Mouse (Mus musculus) right cerebral cortex, postnatal 14 days (tissue): ENCODE data around the gene Ccnq.
"Not testable (repeated sequence)": the region's sequence is repeated elsewhere in the genome, so short reads cannot be mapped to it uniquely, and the experiment has no call there.

Experiments used
- DNase-seq: peaks from one replicate; pipeline ENCODE4 v3.0.0; 2022

Ccnq gene

DNA sequence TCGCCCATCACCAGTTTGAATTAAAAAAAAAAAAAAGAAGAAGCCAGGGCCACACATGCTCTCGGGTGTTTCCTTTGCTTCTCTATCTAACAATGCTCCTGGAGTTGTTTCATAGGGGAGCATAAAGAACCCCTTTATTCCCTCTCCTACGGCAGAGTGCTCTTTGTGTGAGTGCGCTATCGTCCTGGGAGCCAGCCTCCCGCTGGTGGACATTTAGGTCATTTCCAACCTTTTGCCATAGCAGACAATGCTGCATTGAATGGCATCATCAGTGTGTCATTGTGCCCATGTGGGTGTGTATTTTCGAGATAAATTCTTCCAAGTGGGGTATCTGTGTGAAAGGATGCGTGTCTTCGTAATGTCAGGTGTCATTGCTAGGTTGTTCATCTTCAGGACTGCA is 9.6 kb upstream of the Ccnq start:
- no peak for DNase-seq

DNA sequence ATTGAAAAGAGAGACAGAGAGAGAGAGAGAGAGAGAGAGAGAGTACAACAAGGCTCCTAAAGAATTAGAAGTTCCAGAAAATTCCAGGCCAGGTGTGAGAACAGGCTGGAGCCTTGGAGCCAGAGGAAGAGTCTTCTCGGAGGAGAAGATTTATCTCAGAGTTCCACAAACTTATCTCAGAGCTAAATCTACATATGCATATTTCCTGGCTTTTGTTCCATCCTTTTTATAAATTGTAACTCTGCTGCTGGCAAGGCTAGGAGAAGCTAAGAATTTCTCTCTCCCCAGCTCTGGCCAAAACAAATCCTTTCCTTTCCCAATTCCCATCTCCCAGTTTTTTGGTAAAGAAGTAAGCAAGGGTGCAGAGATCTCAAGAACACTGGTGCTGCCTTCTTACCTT is 3.8 kb upstream of the Ccnq start:
- no peak for DNase-seq

DNA sequence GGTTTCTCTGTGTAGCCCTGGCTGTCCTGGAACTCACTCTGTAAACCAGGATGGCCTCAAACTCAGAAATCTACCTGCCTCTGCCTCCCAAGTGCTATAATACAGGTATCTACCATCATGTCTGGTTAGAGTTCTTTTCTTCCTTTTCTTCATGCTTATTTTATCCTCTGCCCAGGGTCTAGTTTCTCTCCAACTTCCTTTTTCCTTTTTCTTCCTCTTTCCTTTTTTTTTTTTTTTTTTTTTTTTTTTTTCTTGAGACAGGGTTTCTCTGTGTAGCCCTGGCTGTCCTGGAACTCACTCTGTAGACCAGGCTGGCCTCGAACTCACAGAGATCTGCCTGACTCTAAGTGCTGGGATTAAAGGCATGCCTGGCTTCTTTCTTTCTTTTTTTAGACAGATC is 2.6 kb upstream of the Ccnq start:
- not testable (repeated sequence) for DNase-seq

DNA sequence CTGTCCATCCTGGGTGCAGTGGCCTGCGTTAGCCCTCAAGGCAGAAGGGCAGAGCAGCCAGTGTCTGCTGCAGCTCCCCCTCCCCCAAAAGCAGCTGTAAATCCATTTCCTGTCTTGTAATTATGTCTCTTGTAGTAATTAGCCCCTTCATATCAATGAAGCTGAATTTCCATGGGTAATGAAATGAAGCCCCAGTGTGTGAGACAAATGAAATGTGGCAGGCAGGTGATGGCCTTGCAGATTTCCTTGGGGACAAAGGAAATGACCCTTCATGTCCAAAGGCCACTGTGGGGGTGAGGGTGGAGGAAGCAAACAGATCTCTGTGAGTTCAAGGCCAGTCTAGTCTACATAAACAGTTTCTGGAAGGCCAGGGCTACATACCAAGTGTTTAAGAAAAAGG is 1.7 kb upstream of the Ccnq start:
- DNase-seq: no peak

DNA sequence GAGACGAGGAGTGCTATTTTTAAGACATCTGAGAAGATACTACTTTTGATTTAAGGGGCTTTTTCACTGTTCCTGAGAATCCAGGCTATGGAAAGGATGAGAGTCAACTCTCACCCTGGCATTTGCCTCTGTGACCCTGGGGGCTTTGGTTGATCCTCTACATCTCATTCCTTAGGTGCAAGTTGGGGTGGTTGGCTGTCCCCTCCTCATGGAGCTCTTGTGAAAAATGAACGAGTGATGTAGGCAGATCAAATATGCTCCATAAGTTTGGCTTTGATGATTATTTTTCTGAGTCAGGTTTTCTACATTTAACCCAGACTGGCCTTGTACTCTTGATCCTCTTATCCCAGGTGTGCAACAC is 294 bp upstream of the Ccnq start:
- no peak for DNase-seq

DNA sequence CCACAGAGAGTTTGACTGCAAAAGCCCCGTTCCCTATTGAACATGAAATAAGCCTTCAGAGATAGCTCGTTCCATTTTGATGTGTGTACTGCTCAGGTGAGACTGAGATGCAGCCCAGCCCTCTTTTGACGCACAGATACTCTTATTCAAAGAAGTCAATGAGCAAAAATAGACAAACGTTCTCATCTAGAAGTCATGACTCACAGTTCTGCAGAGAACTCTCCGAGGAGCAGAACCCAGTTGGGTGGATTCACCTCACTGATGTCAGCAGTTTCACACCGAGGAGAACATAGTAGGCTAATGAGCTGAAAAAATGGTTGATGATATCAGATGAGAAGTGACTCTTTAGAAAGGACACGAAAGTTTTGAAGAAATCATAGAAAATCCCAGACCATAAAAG is 5.3 kb downstream of the Ccnq start:
- DNase-seq: no peak

DNA sequence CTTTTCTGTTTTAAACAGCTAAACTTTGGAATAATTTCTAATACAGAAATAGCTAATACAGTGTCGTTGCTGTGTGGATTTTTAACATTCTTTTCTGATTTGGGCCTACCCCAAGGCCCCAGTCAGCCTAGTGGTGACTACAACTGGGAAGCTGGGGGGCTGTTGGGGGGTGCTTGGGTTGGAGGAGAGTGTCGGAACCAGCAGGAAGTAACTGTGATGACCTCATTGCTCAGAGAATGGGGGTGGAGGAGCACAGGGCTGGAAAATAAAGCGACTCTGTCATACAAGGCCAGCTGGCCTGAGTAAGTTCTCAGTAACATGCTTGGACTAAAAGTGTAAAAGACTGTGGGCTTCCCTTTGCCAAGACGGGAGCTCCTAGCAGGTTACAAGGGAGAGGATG is 6.1 kb downstream of the Ccnq start:
- no peak for DNase-seq

DNA sequence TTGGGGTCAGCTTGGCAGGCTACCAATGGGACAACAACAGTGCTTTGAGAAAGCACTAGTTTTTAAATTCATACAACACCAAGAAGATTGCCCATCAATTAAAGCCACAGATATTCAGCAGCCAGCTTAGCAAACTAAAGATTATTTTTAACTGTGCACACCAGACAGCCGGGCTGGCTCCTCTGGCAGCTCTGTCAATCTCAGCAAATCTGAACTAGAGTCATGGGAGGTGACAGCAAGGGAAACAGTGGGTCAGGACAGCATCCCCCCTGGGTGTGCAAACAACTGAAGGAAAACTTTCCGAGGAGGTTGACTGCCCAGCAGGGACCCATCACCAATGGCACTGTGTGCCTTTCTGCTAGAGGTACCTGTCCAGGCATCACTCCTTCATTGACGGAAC is 9.1 kb downstream of the Ccnq start:
- no peak for DNase-seq

DNA sequence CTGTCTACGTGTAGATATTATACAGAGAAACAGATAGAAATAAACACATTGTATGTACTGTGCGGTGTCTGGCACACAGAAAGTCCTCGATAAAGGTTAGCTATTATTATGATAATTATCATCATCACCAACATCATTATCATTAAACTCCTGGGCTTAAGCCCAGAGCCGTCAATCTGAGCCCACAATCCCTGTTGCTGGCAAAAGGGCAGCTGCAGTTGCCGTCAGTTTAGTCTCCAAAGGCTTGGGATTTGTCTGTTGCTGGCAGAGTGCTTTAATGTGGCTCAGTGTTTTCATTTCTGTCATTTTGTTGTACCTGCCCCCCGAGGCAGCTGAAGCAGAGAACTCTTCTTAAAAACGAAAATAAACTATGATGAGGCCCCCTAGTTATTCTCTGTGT is 9.6 kb downstream of the Ccnq start:
- DNase-seq: no peak

DNA sequence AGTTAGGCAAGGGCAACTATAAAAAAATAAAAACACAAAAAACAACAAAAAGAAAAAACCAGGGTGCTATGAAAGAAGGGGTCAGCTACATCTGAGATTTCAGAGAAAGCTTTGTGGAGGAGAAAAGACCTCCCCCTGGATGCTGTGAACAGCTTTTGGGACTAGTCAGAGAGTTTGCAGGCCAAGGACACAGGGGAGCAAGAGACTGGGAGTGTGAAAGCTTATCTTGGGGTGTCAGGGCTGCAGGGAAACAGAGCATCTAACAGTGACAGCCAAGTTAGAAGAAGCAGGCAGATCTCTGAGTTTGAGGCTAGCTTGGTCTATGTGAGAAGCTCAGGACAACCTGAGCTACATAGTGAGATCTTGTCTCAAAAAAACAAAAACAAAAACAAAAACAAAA is 12.2 kb downstream of the Ccnq start:
- no peak for DNase-seq

DNA sequence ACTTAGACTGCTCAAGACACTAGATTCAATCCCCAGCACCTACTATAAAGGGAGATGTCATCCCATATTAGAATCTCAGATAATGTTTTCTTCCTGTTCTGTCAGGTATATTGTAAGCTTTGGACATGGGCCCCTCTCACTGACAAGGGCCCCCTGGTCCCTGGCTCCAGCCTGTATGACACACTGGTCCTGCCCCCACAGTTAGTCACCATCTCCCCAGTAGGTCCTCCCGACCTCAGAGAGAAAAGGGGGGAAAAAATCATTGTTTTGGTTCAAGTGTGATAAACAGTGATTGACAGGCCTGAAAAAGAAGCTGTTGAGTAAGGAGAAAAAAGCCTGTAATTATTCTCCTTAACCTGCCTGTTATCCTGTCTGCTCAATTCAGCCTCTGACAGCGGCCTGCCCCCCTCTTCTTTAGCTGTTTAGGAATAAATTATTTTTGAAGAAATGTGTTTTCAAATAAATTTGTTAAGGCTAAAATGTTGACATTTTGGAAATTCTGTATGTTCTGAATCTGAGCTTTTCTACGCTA is 14.6 kb downstream of the Ccnq start:
- no peak for DNase-seq

DNA sequence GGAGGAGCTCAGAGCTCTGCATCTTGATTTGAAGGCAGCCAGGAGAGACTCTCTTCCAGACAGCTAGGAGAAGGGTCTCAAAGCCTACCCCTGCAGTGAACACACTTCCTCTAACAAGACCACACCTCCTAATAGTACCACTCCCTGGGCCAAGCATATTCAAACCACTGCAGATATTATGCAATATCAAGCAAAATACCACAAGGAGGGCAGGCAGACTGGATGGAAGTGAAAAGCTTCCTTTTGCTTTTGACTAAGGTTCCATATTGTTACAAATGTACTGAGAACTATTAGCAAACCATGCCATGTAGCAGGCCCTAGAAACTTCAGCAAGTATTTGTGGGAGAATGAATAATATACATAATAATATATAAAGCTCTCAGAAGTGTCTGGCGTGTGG is 16.4 kb downstream of the Ccnq start:
- DNase-seq: no peak

DNA sequence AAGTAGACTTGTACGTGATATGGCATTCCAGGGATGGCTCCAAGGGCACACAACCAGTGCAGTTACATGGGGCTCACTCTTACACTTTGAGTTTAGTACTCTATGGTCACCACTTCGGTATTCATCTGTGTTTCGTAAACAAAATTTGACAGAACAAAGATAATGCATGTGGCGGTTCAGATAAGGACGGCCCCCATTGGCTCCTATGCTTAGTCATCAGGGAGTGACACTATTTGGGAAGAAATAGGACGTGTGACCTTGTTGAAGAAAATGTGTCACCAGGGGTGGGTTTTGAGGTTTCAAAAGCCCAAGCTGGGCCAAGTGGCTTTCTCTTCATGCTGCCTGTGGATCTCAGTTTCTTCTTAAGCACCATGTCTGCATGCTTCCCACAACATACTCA is 18.9 kb downstream of the Ccnq start:
- DNase-seq: no peak

DNA sequence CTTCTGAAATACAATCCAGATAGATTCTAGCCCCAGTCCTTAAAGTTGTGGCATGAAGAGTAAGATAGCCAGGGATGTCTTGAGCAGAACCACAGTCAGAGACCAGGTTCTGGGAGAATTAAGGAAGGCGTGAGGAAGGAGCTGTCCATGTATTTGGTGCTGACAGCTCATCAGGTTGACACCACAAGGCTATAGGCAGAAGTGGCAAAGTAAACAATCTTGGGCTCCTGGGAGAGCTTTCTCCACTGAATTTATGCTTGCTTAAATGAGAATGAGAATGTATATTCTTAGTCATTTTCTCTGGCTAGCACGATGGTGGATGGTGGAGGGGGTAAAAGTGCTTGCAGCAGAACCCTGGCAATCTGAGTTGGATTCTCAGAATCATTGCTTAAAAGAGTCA is 20.6 kb downstream of the Ccnq start:
- DNase-seq: no peak

DNA sequence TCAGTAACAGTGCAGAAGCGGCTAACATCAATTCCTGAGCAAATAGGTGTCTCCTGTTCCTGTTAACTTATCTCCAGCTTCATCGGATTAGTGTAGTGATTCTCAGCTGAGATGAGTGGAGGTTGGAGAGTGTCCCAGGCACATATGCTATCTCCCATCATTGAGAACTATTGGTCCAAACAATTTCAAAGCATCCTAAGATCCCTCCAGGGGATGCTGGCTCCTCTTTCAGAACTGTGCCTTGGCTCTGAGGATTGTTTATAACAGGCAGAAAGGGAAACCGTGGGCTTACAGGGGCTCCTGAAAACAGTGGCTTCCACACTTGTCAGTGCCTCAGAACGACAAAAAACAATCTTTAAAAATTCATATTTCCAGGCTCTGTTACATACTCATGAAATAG is 23.5 kb downstream of the Ccnq start:
- no peak for DNase-seq

DNA sequence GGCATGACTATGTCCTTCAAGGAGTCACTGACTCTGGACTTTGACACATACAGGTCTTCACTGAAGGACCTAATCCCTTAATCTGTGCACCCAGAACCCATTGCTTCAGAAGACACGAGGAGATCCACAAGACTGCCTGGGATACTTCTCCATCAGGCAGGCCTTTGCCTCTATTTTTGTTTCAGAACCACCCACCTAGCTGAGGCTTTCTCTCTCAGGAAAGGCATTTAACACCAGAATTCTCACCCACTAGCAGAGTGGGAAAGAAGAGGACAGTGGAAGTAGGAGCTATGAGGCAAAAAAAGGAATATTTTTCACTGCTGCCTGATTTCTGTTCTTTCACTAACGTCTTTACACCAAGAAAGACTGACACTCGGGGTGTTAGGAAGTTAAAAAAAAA is 25.2 kb downstream of the Ccnq start:
- DNase-seq: no peak

DNA sequence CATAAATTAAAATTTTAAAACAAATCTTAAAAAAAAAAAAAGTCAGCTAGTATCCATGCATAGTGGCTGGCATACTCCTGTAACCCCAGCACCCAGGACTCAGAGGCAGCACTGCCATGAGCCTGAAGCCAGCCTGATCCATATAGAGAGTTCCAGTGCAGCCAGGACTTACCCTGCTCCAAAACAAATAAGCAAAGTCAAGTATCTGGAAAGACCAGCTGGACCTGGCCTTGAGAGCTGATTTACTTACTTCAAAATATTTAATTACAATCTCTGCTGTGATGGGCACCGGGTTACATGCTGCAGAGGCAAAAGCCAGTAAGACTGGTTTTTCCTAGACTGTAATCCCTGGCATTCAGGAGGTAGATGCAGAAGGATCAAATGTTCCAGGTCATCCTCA is 26.7 kb downstream of the Ccnq start:
- no peak for DNase-seq

DNA sequence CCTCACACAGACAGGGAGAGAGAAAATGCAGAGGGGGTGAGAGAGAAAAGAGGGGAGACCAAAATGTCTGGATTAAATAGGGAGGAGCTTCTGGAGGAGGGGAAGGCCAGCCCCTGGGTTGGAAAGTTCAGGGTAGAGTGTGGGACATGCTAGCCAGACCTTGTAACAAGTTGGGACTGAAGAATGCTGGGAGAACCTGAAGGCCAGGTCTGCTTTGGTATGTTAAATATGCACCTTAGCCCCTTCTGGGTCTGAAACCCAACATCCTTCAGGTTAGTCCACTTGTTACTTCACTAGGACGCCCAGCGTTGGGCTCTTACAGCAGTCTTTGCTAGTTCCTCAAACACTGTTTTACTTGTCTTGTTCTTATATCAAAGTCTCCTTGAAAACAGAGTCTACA is 30.1 kb downstream of the Ccnq start:
- DNase-seq: no peak

DNA sequence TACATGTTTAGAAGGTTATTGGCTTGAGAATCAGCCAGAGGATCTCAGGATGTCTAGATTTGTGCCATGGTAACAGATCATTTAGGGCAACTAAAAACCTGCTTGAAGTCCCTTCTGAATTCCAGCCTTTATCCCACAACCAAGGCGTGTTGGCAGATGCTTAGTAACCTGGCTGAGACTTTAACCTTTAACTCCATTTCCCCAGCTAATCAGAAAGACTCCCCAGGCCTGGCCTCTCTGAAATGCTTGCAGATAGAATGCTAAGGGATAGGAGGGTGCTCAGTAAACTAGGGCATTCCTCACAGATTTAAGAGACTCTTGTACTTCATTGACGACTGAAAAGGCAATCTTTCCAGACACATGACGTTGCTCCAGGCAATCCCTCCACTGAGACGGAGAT is 33.9 kb downstream of the Ccnq start:
- no peak for DNase-seq

DNA sequence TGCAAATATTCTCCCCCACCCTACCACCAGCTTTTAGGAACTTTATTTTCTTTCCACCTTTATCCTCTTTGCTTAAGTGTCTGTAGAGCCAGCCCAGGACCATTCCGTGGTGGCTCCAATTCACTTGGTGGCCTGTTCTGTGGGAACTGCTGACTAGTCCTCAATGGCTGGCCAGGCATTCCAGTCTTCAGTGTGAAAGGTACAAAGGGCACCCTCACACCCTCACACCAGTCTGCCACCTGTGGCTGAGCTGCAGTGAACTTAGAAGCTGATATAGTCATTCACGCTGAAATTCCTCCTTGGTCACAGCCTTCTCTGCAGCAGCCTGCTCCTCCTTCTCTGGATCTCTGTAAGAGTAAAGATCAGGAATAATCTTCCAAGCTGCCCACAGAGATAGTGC is 42.9 kb downstream of the Ccnq start:
- no peak for DNase-seq

DNA sequence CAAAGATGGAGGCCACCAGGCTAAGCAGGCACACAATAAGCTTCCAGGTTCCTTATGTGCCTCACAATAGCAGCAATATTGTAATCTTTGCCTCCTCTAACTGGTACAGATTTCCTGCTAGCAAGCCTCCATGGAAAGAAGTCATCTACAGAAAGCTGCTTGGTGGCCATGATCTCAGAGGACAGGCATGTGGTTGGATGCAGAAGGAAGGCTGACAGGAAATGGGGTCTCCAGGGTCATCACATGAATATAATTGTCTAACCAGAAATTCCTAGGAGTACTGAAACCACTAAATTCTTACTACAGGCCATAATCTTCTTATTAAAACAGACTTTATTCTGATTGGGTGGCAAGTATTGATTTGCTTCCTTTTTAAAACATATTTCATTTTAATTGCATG is 45.5 kb downstream of the Ccnq start:
- no peak for DNase-seq

DNA sequence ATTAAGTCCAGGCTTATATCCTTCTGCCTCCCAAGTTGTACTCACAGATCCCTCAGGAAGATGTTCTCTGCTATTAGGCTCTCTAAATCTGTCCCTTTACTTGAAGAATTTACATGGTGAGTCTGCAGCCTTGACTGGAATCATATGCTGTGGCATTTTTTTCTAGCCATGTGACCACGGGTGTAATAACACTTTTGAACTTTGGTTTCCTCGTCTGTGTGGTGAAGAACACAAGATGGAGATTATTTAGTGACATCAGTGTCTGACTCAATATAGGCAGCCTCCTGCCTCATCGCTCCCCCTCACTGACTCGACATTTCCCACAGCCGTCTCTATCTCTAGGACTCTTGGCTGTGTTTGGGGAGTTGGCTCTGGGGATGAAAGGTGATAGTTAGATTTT is 48.4 kb downstream of the Ccnq start:
- no peak for DNase-seq

DNA sequence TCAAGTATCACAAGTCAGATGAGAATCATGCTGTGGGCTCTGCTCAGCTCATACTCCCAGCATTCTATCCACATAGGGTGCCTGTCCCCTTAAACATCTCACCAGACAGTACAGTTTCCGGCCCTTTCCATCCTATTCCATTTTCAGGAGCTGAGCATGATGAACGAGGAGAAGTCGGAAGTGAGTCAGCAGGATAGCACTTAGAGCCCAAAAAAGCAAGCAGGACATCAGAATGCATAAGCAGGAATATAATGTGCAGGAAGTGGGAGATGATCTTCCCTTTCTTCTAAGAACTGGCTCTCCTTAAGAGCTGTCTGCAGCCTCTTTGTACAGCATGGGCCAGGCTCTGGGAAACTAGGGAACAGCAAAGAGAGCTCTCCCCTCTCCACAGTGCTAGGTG is 49.2 kb downstream of the Ccnq start:
- no peak for DNase-seq
